Mouse (Mus musculus): ENCODE data around the gene Sv2a. TPM values are rescaled to one million over a fixed set of nuclear protein-coding genes. Genes with fewer than 3 reads are reported as not detected.
A peak's percentile ranks its signal among the peaks of the same experiment; 100 is the strongest.

The Sv2a gene
- polyA plus RNA-seq, 1 experiment from 2014 or later, result 12.3 TPM

DNA sequence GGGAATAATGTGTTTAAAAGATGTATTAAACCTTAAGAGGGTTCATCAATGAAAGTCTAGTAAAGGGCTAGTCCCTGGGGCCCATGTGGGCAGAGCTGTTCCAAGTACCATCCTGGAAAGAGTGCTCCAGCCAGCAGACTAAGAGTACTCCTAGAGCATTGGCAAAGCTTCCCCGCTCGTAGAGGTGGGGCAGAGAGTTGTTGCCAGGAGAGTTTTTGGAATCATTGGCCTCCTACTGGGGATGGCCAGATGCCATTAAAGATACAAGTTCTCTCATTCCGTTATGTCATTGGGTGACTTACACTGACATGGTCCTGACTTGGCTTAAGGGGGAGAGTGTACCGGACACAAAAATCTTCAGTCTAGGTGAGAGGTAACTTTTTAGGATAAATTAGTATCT is 1.4 kb upstream of the Sv2a start:
- Histone ChIP-seq H3K4me3 (ENCODE audit: low read depth, low read length) (no peak overlapping the region), H3K9ac (ENCODE audit: low read depth, low read length) (no peak overlapping the region), H3K27ac (ENCODE audit: low read depth, low read length) (no peak overlapping the region), H3K4me2 (no peak overlapping the region), H3K9me3 (replicated peaks; ENCODE audit: control insufficient read depth, low read length) (no peaks in the 10 kb centered on the region), H3K4me1 (ENCODE audit: control insufficient read depth, insufficient read depth, low read length) (peaks cover 21% of the 10 kb centered on the region), H3K27me3 (ENCODE audit: control insufficient read depth, insufficient read depth, low read length) (no peaks in the 10 kb centered on the region), H3K36me3 (ENCODE audit: control insufficient read depth, insufficient read depth, low read length) (peaks cover 28% of the 10 kb centered on the region)
- WGBS (ENCODE audit: insufficient replicate concordance), result 63% methylated on average over 4 of the region's 4 CpGs
- no peak for ATAC-seq (replicated peaks; ENCODE audit: insufficient number of reproducible peaks, low FRiP score, low TSS enrichment)

DNA sequence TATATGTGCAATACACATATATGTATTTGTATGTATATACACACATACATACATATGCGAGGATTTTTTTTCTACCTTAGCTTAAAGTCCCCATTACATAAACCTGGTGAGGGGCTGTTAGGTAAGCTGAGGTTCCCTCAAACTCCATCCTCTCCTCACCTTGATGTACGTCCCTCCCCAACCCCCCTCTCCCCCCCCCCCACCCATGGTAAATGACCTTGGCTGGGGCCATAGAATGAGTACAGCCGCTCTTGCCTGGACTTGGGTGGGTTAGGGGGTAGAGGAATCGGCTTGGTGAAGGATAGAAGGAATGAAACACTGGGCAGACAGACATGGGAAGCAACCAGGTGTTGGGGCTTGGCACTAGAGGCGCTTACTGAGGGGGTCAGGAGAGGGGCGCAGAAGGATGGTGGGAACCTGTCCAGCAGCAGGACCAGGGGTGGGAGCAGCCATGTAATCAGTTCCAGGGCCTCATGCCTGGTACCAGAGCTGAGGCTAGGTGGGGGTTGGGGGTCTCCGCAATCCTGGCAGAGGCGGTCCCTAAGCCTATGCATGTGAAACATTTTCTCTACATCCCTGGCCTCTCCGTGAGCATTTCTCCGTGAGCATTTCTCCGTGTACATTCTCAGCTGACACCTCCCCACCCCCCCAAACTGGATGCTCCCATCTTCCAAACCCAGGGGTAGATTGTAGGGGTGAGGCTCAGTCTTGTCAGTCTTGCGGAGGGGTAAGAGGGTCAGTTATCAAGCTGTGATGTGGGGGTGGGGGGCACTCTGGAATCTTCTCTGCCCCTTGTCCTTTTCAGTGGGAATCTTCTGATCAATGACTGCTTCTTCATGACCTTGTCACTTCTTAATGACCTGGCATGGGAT is 795 bp downstream of the Sv2a start:
- peak; percentile 15; the same call in 1 of the 2 replicates for ATAC-seq (replicated peaks; ENCODE audit: insufficient number of reproducible peaks, low FRiP score, low TSS enrichment)
- Histone ChIP-seq H3K9ac (ENCODE audit: low read depth, low read length) (peak overlapping the region; percentile 76), H3K36me3 (ENCODE audit: control insufficient read depth, insufficient read depth, low read length) (peaks cover 14% of the 10 kb centered on the region)

DNA sequence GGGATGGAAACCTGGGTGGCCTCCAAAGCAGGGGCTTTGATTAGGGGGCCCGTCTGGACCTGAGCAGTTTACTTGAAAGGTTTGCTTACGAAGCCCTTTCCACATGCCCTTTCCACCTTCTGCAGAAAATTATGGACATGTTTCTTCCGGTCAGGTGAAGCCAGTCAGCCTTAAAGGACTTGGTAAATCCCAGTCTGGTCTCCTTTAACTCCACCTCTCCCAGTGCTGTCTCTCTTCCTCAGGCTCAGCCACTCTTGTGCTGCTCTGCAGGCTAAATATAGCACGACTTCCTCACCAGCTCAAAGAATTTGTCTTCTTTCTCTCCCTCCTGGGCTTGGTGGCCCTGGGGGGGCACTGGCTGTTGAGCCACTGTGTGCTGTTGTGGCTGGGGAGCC is 1.4 kb downstream of the Sv2a start:
- H3K27ac ChIP-seq (ENCODE audit: low read depth, low read length), result peak overlapping the region; percentile 92
- H3K27me3 ChIP-seq (ENCODE audit: control insufficient read depth, insufficient read depth, low read length), result no peaks in the 10 kb centered on the region
- peaks cover 21% of the 10 kb centered on the region for H3K4me1 ChIP-seq (ENCODE audit: control insufficient read depth, insufficient read depth, low read length)
- H3K9ac ChIP-seq (ENCODE audit: low read depth, low read length), result peak overlapping the region; percentile 76
- peak overlapping the region; percentile 80 for H3K4me2 ChIP-seq
- peak overlapping the region; percentile 66 for H3K4me3 ChIP-seq (ENCODE audit: low read depth, low read length)
- peaks cover 13% of the 10 kb centered on the region for H3K36me3 ChIP-seq (ENCODE audit: control insufficient read depth, insufficient read depth, low read length)
- no peaks in the 10 kb centered on the region for H3K9me3 ChIP-seq (replicated peaks; ENCODE audit: control insufficient read depth, low read length)
- WGBS (ENCODE audit: insufficient replicate concordance), result 23% methylated on average over 4 of the region's 4 CpGs
- ATAC-seq (replicated peaks; ENCODE audit: insufficient number of reproducible peaks, low FRiP score, low TSS enrichment), result 0 out of 2 replicates have a peak, but pooled peaks have one; percentile 23

More for the DNA sequence above, 795 bp downstream of the Sv2a start:
- Histone ChIP-seq H3K4me1 (ENCODE audit: control insufficient read depth, insufficient read depth, low read length) (peaks cover 21% of the 10 kb centered on the region), H3K4me2 (peak overlapping the region; percentile 80), H3K27ac (ENCODE audit: low read depth, low read length) (peak overlapping the region; percentile 92), H3K9me3 (replicated peaks; ENCODE audit: control insufficient read depth, low read length) (no peaks in the 10 kb centered on the region), H3K27me3 (ENCODE audit: control insufficient read depth, insufficient read depth, low read length) (no peaks in the 10 kb centered on the region), H3K4me3 (ENCODE audit: low read depth, low read length) (peak overlapping the region; percentile 66)
- 24% methylated on average over 12 of the region's 12 CpGs for WGBS (ENCODE audit: insufficient replicate concordance)

DNA sequence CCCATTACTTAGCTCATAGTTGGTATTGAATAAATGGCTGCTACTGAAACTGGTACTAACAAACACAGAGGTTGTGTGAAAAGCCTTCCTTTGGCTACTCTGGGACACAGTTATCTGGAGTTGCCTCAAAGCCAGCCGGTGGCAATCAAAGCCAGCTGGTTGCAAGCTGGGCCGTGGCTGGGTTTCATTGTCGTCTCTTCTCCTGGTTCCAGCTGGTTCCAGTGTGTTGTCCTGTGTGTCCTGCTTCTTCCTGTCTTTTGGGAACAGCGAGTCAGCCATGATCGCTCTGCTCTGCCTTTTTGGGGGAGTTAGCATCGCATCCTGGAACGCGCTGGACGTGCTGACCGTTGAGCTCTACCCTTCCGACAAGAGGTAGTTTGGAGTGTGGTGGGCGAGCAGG is 12.0 kb downstream of the Sv2a start:
- Histone ChIP-seq H3K36me3 (ENCODE audit: control insufficient read depth, insufficient read depth, low read length) (peaks cover 11% of the 10 kb centered on the region; the same call in 1 of the 2 replicates), H3K9me3 (replicated peaks; ENCODE audit: control insufficient read depth, low read length) (no peaks in the 10 kb centered on the region), H3K9ac (ENCODE audit: low read depth, low read length) (no peak overlapping the region), H3K27ac (ENCODE audit: low read depth, low read length) (no peak overlapping the region), H3K4me2 (no peak overlapping the region), H3K4me1 (ENCODE audit: control insufficient read depth, insufficient read depth, low read length) (peaks cover 9% of the 10 kb centered on the region), H3K27me3 (ENCODE audit: control insufficient read depth, insufficient read depth, low read length) (no peaks in the 10 kb centered on the region), H3K4me3 (ENCODE audit: low read depth, low read length) (no peak overlapping the region)
- no peak for ATAC-seq (replicated peaks; ENCODE audit: insufficient number of reproducible peaks, low FRiP score, low TSS enrichment)
- WGBS (ENCODE audit: insufficient replicate concordance), result 56% methylated on average over 12 of the region's 12 CpGs

DNA sequence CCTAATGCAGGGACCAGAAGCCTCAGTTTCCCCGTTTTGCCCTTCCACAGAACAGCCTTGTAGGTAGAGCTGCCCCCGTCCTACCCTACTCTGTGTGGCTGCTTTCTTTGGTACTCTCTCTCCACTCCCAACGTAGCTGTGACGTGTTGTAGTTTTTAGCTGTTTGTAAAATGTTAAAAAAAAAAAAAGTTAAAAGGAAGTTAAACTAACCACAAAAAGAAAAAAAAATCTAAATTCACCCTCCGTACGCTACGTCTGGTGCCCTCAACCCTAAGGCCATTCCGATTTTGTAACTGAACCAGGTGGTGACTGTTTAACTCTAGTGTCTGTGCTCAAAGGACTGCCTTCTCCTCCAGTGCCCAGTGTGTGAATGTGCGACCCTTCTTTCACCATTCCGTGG is 14.0 kb downstream of the Sv2a start:
- H3K27ac ChIP-seq (ENCODE audit: low read depth, low read length), result no peak overlapping the region
- no peak for ATAC-seq (replicated peaks; ENCODE audit: insufficient number of reproducible peaks, low FRiP score, low TSS enrichment)

DNA sequence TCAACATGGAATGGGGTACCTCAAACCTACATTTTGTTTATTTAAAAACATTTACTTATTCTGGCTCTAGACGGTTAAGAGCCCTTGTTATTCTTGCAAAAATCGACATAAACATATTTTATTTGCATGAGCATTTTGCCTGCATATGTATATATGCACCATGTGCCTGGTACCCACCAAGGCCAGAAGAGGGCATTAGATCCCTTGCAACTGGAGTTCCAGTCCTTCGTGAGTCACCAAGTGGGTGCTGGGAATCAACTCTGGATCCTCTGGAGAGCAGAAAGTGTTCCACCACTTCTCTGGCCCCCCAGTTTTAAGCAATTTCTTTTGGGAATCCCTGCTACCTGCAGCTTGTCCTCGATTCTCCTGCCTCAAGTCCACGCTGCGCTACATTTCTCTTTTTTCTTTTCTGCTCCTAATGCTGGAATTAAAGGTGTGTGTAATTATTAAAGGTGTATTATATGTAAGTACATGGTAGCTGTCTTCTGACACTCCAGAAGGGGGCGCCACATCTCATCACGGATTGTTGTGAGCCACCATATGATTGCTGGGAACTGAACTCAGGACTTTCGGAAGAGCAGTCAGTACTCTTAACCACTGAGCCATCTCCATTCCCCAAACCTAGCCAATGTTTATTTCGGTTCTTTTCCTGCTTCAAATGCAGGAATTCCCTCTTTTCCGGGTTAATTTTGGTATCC is 14.8 kb downstream of the Sv2a start:
- ATAC-seq (replicated peaks; ENCODE audit: insufficient number of reproducible peaks, low FRiP score, low TSS enrichment), result no peak
- Histone ChIP-seq H3K9ac (ENCODE audit: low read depth, low read length) (no peak overlapping the region), H3K9me3 (replicated peaks; ENCODE audit: control insufficient read depth, low read length) (no peaks in the 10 kb centered on the region), H3K4me1 (ENCODE audit: control insufficient read depth, insufficient read depth, low read length) (peaks cover 12% of the 10 kb centered on the region), H3K4me3 (ENCODE audit: low read depth, low read length) (no peak overlapping the region), H3K27ac (ENCODE audit: low read depth, low read length) (no peak overlapping the region), H3K36me3 (ENCODE audit: control insufficient read depth, insufficient read depth, low read length) (peaks cover 9% of the 10 kb centered on the region; the same call in 1 of the 2 replicates), H3K27me3 (ENCODE audit: control insufficient read depth, insufficient read depth, low read length) (no peaks in the 10 kb centered on the region), H3K4me2 (no peak overlapping the region)
- 89% methylated on average over 11 of the region's 11 CpGs for WGBS (ENCODE audit: insufficient replicate concordance)

More for the DNA sequence above, 14.0 kb downstream of the Sv2a start:
- Histone ChIP-seq H3K9ac (ENCODE audit: low read depth, low read length) (no peak overlapping the region), H3K4me2 (no peak overlapping the region), H3K9me3 (replicated peaks; ENCODE audit: control insufficient read depth, low read length) (no peaks in the 10 kb centered on the region), H3K4me1 (ENCODE audit: control insufficient read depth, insufficient read depth, low read length) (peaks cover 12% of the 10 kb centered on the region), H3K36me3 (ENCODE audit: control insufficient read depth, insufficient read depth, low read length) (peaks cover 9% of the 10 kb centered on the region; the same call in 1 of the 2 replicates), H3K27me3 (ENCODE audit: control insufficient read depth, insufficient read depth, low read length) (no peaks in the 10 kb centered on the region), H3K4me3 (ENCODE audit: low read depth, low read length) (no peak overlapping the region)
- 83% methylated on average over 10 of the region's 10 CpGs for whole genome bisulfite sequencing (ENCODE audit: insufficient replicate concordance)

DNA sequence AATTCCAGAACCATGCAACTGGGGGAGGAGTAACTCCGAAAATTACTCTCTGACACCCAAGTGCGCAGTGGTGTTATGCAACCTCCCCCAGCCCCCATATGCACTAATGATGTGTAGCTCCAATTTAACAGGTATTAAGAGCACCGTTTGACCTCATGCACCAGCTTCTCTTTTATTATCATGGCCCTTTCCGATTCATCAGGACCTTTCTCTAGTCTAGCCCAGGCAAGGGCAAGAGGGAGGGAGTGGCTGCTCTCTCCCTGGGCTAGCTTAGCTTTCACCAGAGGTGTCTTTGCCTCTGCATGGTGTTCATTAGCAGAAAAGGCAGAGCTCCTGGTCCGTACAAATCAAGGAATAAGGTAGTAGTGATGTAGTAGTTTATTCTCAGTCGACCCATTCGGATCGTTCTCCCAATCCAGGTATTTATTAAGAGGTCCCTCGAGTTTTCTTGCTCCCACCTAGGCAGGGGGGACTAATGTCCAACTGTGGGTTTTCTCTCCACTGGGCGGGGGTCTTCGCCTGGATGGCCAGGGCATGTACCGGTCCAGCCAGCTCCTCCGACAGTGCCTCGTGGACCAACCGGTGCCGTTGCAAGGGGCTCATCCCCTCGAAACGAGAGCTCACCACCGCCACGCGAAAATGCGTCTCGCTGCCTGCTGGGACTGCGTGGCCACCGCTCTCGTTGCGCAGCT is 15.6 kb downstream of the Sv2a start:
- WGBS (ENCODE audit: insufficient replicate concordance), result 19% methylated on average over 27 of the region's 27 CpGs
- peak; percentile 19; the same call in 1 of the 2 replicates for ATAC-seq (replicated peaks; ENCODE audit: insufficient number of reproducible peaks, low FRiP score, low TSS enrichment)
- Histone ChIP-seq H3K4me2 (peak overlapping the region; percentile 98), H3K9ac (ENCODE audit: low read depth, low read length) (peak overlapping the region; percentile 94), H3K27ac (ENCODE audit: low read depth, low read length) (peak overlapping the region; percentile 91), H3K36me3 (ENCODE audit: control insufficient read depth, insufficient read depth, low read length) (peaks cover 9% of the 10 kb centered on the region; the same call in 1 of the 2 replicates), H3K4me1 (ENCODE audit: control insufficient read depth, insufficient read depth, low read length) (peaks cover 12% of the 10 kb centered on the region), H3K9me3 (replicated peaks; ENCODE audit: control insufficient read depth, low read length) (no peaks in the 10 kb centered on the region), H3K27me3 (ENCODE audit: control insufficient read depth, insufficient read depth, low read length) (no peaks in the 10 kb centered on the region), H3K4me3 (ENCODE audit: low read depth, low read length) (peak overlapping the region; percentile 72)

DNA sequence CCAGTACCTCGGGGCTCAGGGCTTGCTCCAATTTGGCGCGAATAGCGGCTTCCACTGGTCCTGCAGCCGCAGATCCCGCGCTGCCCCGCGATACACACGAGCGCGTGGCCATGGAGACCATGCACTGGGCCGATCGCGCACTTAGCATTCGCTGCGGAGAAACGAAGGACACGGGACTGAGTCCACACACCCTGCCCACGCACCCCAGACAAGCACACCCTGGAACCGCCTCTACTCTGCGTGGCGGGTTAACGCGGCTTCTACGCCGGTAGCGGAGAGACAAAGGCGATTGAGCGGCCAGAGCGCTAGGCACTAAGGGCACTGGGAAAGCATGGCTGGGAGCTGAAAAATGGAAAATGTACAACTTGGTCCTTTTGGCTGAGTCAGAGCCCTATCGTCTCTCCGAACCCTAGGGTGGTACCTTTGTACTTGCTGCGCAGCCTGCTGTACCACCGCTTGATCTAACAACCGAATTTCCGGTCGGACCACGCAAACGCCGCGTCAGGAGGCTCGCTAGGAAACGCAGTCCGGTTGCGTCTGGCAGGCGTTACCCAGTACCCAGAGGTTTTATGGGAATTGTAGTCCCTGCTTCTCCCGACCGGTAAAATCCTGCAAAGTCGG is 16.3 kb downstream of the Sv2a start:
- under 1% methylated on average over 50 of the region's 50 CpGs for WGBS (ENCODE audit: insufficient replicate concordance)
- Histone ChIP-seq H3K27ac (ENCODE audit: low read depth, low read length) (peak overlapping the region; percentile 91), H3K9me3 (replicated peaks; ENCODE audit: control insufficient read depth, low read length) (no peaks in the 10 kb centered on the region), H3K9ac (ENCODE audit: low read depth, low read length) (peak overlapping the region; percentile 94), H3K36me3 (ENCODE audit: control insufficient read depth, insufficient read depth, low read length) (peaks cover 9% of the 10 kb centered on the region; the same call in 1 of the 2 replicates), H3K4me2 (peak overlapping the region; percentile 98), H3K4me3 (ENCODE audit: low read depth, low read length) (peak overlapping the region; percentile 72), H3K4me1 (ENCODE audit: control insufficient read depth, insufficient read depth, low read length) (peaks cover 12% of the 10 kb centered on the region), H3K27me3 (ENCODE audit: control insufficient read depth, insufficient read depth, low read length) (no peaks in the 10 kb centered on the region)
- peak; percentile 87 for ATAC-seq (replicated peaks; ENCODE audit: insufficient number of reproducible peaks, low FRiP score, low TSS enrichment)
